Mouse (Mus musculus): Measurements from ENCODE around the gene Rreb1. TPM values are rescaled to one million over a fixed set of nuclear protein-coding genes. Genes with fewer than 3 reads are reported as not detected.

Rreb1 gene
- polyA plus RNA-seq, 1 experiment from 2014 or later: 5.8 TPM

DNA sequence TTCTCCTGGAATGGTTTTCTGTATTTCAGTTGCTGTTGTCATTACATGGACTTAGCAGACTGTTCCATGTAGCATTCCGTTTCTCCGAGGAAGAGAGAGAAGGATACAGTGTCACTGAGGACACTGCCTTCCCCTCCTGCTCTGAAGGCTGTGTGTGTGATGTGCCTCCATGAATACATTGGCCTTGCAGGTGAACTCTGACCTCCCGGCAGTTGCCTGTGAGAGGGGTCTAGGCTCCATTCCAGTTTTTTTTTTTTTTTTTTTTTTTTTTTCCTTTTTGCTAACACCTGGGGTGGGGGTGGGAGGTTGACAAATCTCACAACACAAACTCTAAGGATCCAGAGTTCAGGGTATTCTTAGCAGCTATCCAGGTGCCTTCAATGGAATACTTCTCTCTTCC is 124.8 kb downstream of the Rreb1 start:
- Histone ChIP-seq H3K27me3 (ENCODE audit: control insufficient read depth, insufficient read depth, low read length) (no peaks in the 10 kb centered on the region), H3K9me3 (ENCODE audit: control insufficient read depth, low read length) (no peaks in the 10 kb centered on the region), H3K4me2 (replicated peaks) (no peak overlapping the region), H3K4me1 (replicated peaks; ENCODE audit: control insufficient read depth, insufficient read depth, low read length) (no peaks in the 10 kb centered on the region), H3K27ac (no peak overlapping the region), H3K4me3 (replicated peaks; ENCODE audit: low read length) (no peak overlapping the region), H3K36me3 (replicated peaks; ENCODE audit: control insufficient read depth, insufficient read depth) (no peaks in the 10 kb centered on the region), H3K9ac (no peak overlapping the region)
- DNase-seq (ENCODE audit: low spot score) (no peak), ATAC-seq (ENCODE audit: low FRiP score) (no peak)
- WGBS: 94% methylated on average over 3 of the region's 3 CpGs

GRCm38 (mm10) chr13:37903476-37903875 is 125.3 kb downstream of the Rreb1 start:
- no peaks in the 10 kb centered on the region for H3K4me1 ChIP-seq (replicated peaks; ENCODE audit: control insufficient read depth, insufficient read depth, low read length)
- H3K27ac ChIP-seq: no peak overlapping the region
- WGBS: 95% methylated on average over 4 of the region's 4 CpGs
- DNase-seq (ENCODE audit: low spot score): no peak
- no peaks in the 10 kb centered on the region for H3K9me3 ChIP-seq (ENCODE audit: control insufficient read depth, low read length)
- ATAC-seq (ENCODE audit: low FRiP score): no peak
- no peak overlapping the region for H3K4me2 ChIP-seq (replicated peaks)
- H3K36me3 ChIP-seq (replicated peaks; ENCODE audit: control insufficient read depth, insufficient read depth): no peaks in the 10 kb centered on the region
- no peak overlapping the region for H3K4me3 ChIP-seq (replicated peaks; ENCODE audit: low read length)
- no peaks in the 10 kb centered on the region for H3K27me3 ChIP-seq (ENCODE audit: control insufficient read depth, insufficient read depth, low read length)
- no peak overlapping the region for H3K9ac ChIP-seq

DNA sequence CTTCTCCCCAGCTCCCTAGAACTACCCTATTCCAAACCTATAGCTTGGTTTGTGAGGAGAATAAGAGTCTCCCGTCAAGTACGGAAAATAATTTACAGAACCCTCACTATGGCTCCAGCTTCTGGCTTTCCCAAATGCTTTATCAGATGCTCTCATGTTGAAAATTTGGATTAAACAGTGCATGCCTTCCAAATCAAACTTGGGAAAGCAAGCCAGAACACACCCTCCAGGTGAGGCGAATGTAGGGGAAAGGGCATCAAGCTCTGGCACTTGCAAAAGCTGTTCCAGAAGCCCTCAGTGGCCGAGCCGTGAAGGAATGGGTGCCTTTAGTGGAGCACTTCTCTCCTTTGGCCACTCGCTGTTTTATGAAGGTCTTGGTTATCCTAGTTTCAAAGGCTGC is 126.2 kb downstream of the Rreb1 start:
- WGBS: 90% methylated on average over 6 of the region's 6 CpGs
- ATAC-seq (ENCODE audit: low FRiP score): no peak
- no peak overlapping the region for H3K4me2 ChIP-seq (replicated peaks)
- no peak overlapping the region for H3K9ac ChIP-seq
- H3K27ac ChIP-seq: no peak overlapping the region
- no peaks in the 10 kb centered on the region for H3K9me3 ChIP-seq (ENCODE audit: control insufficient read depth, low read length)
- H3K4me3 ChIP-seq (replicated peaks; ENCODE audit: low read length): no peak overlapping the region
- H3K36me3 ChIP-seq (replicated peaks; ENCODE audit: control insufficient read depth, insufficient read depth): no peaks in the 10 kb centered on the region
- H3K4me1 ChIP-seq (replicated peaks; ENCODE audit: control insufficient read depth, insufficient read depth, low read length): no peaks in the 10 kb centered on the region
- no peaks in the 10 kb centered on the region for H3K27me3 ChIP-seq (ENCODE audit: control insufficient read depth, insufficient read depth, low read length)
- no peak for DNase-seq (ENCODE audit: low spot score)

DNA sequence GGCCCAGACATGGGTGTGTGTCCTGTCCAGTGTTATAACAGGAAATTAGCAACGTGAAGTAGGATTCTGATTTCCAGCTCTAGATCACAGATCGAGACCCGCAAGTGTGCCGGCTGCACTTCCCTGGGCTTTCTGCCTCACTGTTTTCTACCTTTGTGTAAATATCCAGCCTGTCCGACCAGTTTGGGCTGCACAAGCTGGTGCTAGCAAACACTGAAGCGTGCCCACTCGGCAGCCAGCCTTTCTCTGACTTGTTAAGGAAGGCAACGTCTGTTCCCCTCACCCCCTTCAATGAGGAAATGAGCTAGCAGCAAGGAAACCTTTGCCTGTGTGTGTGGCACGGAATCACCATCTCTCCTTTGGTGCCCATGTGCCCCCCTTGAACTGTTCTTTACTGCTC is 129.9 kb downstream of the Rreb1 start:
- Histone ChIP-seq H3K27ac (no peak overlapping the region), H3K27me3 (ENCODE audit: control insufficient read depth, insufficient read depth, low read length) (no peaks in the 10 kb centered on the region), H3K4me2 (replicated peaks) (no peak overlapping the region), H3K4me1 (replicated peaks; ENCODE audit: control insufficient read depth, insufficient read depth, low read length) (no peaks in the 10 kb centered on the region), H3K36me3 (replicated peaks; ENCODE audit: control insufficient read depth, insufficient read depth) (no peaks in the 10 kb centered on the region), H3K9ac (no peak overlapping the region), H3K4me3 (replicated peaks; ENCODE audit: low read length) (no peak overlapping the region), H3K9me3 (ENCODE audit: control insufficient read depth, low read length) (no peaks in the 10 kb centered on the region)
- no peak for ATAC-seq (ENCODE audit: low FRiP score)
- DNase-seq (ENCODE audit: low spot score): no peak
- WGBS: 89% methylated on average over 9 of the region's 9 CpGs

DNA sequence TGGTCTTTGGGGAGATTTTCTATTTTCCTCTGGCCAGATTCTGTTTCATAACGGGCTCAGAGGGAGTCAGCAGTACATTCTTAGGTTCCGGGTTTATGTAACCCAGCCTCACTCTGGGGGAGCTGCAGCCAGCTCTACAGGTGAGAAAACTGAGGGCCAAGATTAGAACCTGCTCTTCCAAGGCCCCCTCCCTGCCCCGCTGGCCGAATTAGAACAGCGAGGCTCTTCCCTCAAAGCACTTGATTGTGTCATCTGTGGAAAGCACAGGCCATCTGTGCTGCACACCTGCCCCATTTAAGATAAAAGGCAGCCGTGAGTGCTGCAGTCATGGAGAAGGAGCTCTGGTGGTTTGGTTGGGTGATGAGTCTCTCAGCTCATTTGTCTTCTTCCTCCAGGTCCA is 130.3 kb downstream of the Rreb1 start:
- no peak overlapping the region for H3K9ac ChIP-seq
- H3K27me3 ChIP-seq (ENCODE audit: control insufficient read depth, insufficient read depth, low read length): no peaks in the 10 kb centered on the region
- 83% methylated on average over 6 of the region's 6 CpGs for WGBS
- H3K36me3 ChIP-seq (replicated peaks; ENCODE audit: control insufficient read depth, insufficient read depth): no peaks in the 10 kb centered on the region
- DNase-seq (ENCODE audit: low spot score) (no peak), ATAC-seq (ENCODE audit: low FRiP score) (no peak)
- H3K9me3 ChIP-seq (ENCODE audit: control insufficient read depth, low read length): no peaks in the 10 kb centered on the region
- H3K27ac ChIP-seq: no peak overlapping the region
- H3K4me2 ChIP-seq (replicated peaks): no peak overlapping the region
- no peak overlapping the region for H3K4me3 ChIP-seq (replicated peaks; ENCODE audit: low read length)
- no peaks in the 10 kb centered on the region for H3K4me1 ChIP-seq (replicated peaks; ENCODE audit: control insufficient read depth, insufficient read depth, low read length)

- Histone ChIP-seq H3K4me1 (replicated peaks; ENCODE audit: control insufficient read depth, insufficient read depth, low read length) (no peaks in the 10 kb centered on the region), H3K27me3 (ENCODE audit: control insufficient read depth, insufficient read depth, low read length) (no peaks in the 10 kb centered on the region), H3K9ac (no peak overlapping the region), H3K27ac (no peak overlapping the region), H3K9me3 (ENCODE audit: control insufficient read depth, low read length) (no peaks in the 10 kb centered on the region), H3K4me3 (replicated peaks; ENCODE audit: low read length) (no peak overlapping the region), H3K4me2 (replicated peaks) (no peak overlapping the region), H3K36me3 (replicated peaks; ENCODE audit: control insufficient read depth, insufficient read depth) (no peaks in the 10 kb centered on the region)
- 87% methylated on average over 2 of the region's 2 CpGs for WGBS
- no peak for ATAC-seq (ENCODE audit: low FRiP score)
- no peak for DNase-seq (ENCODE audit: low spot score)
Measured at GRCm38 (mm10) chr13:37909225-37909624, 131.0 kb downstream of the Rreb1 start.

- ATAC-seq (ENCODE audit: low FRiP score) (no peak), DNase-seq (ENCODE audit: low spot score) (no peak)
- Histone ChIP-seq H3K36me3 (replicated peaks; ENCODE audit: control insufficient read depth, insufficient read depth) (no peaks in the 10 kb centered on the region), H3K9ac (no peak overlapping the region), H3K4me1 (replicated peaks; ENCODE audit: control insufficient read depth, insufficient read depth, low read length) (no peaks in the 10 kb centered on the region), H3K27me3 (ENCODE audit: control insufficient read depth, insufficient read depth, low read length) (no peaks in the 10 kb centered on the region), H3K9me3 (ENCODE audit: control insufficient read depth, low read length) (no peaks in the 10 kb centered on the region), H3K4me3 (replicated peaks; ENCODE audit: low read length) (no peak overlapping the region), H3K4me2 (replicated peaks) (no peak overlapping the region), H3K27ac (no peak overlapping the region)
- WGBS: 81% methylated on average over 6 of the region's 6 CpGs
Measured at GRCm38 (mm10) chr13:37912011-37912410, 133.8 kb downstream of the Rreb1 start.

DNA sequence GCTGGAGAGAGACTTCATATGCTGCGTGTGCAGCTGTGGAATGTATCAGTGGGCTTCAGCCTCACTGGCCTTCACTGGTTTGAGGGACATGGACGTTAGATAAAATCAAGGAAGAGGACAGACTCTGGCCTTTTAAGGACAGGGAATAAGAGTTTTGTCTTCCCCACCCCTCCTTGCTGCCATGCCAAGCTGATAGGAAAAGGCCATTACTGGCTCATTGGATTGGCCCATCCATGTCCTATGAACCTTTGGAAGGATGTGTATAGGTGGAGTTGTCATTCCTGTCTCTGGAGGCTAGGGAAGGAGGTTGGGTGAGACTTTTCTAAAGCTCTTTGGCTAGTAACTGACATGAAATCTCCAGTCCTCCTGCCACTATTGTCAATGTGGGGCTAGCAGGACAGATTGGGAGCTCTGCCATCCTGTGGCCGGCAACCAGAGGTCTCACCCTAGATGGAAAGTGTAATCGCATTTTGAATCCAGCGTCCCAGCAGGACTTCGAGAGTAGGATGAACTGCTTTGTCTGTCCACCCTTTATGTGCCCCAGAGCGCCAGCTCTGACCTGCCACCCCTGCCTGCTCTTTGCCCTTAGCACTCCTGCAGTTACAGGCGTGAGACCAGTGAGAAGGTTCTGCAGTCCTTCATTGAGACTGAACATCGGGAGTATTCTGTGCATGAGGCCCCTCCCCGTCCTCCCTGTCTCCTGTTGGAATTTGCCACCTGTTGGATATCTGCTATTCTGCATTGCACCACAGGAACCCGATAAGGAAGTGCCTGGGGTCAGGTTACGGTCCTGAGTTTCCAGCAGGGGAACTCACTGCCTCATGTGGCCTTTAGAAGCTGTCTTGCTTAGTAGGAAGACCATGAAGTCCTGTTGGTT is 134.6 kb downstream of the Rreb1 start:
- WGBS: 64% methylated on average over 12 of the region's 12 CpGs
- H3K4me2 ChIP-seq (replicated peaks): no peak overlapping the region

DNA sequence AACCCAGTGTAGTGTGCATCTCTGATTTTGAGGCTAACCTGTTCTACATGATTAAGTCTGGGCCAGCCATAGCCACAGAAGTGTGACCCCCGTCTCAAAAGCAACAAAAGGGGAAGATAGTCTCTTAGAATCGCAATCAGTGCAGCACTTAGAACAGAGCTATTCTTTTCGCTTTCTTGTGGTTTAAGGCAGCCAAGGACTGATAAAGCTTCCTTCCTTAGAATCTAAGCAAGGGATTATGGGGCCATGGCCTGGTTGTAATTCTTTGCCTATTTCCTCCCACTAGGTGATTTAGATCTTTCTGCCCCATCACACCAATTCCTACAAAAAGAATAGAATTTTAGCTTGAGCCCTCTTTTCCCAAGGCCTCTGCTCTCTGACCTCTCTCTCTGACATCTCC is 135.8 kb downstream of the Rreb1 start:
- Histone ChIP-seq H3K4me1 (replicated peaks; ENCODE audit: control insufficient read depth, insufficient read depth, low read length) (no peaks in the 10 kb centered on the region), H3K4me3 (replicated peaks; ENCODE audit: low read length) (no peak overlapping the region), H3K27ac (no peak overlapping the region), H3K4me2 (replicated peaks) (no peak overlapping the region), H3K36me3 (replicated peaks; ENCODE audit: control insufficient read depth, insufficient read depth) (no peaks in the 10 kb centered on the region), H3K27me3 (ENCODE audit: control insufficient read depth, insufficient read depth, low read length) (no peaks in the 10 kb centered on the region), H3K9me3 (ENCODE audit: control insufficient read depth, low read length) (no peaks in the 10 kb centered on the region), H3K9ac (no peak overlapping the region)
- DNase-seq (ENCODE audit: low spot score) (no peak), ATAC-seq (ENCODE audit: low FRiP score) (no peak)
- 69% methylated on average over 3 of the region's 3 CpGs for WGBS

More for the DNA sequence above, 134.6 kb downstream of the Rreb1 start:
- no peaks in the 10 kb centered on the region for H3K4me1 ChIP-seq (replicated peaks; ENCODE audit: control insufficient read depth, insufficient read depth, low read length)
- H3K27ac ChIP-seq: no peak overlapping the region
- ATAC-seq (ENCODE audit: low FRiP score) (no peak), DNase-seq (ENCODE audit: low spot score) (no peak)
- no peak overlapping the region for H3K4me3 ChIP-seq (replicated peaks; ENCODE audit: low read length)
- no peaks in the 10 kb centered on the region for H3K27me3 ChIP-seq (ENCODE audit: control insufficient read depth, insufficient read depth, low read length)
- H3K9me3 ChIP-seq (ENCODE audit: control insufficient read depth, low read length): no peaks in the 10 kb centered on the region
- H3K36me3 ChIP-seq (replicated peaks; ENCODE audit: control insufficient read depth, insufficient read depth): no peaks in the 10 kb centered on the region
- no peak overlapping the region for H3K9ac ChIP-seq
